Mouse (Mus musculus) stomach, postnatal 0 days (tissue): Measurements from ENCODE around the gene Bach2. TPM values are rescaled to one million over a fixed set of nuclear protein-coding genes. Genes with fewer than 3 reads are reported as not detected.

ENCODE experiments used
- ATAC-seq: fragments of 200-750 bp; cut with Nextera tagmentation; 2 replicates; pipeline ENCODE4 v1.8.0; 2017; ENCODE audit not compliant: low FRiP score, low TSS enrichment
- DNase-seq: peaks from one replicate; pipeline ENCODE4 v3.0.0-alpha.2; 2016; ENCODE audit warnings: low spot score
- H3K27ac ChIP-seq: fragments of 300-500 bp; sonication (generic); replicated peaks from 2 replicates; pipeline ENCODE4 v1.5.1; 2014; ENCODE audit warnings: mild to moderate bottlenecking, control low read depth
- H3K27me3 ChIP-seq: fragments of 300-500 bp; sonication (generic); 2 replicates; pipeline ENCODE4 v1.6.1; 2014; ENCODE audit warnings: low read length; ENCODE audit not compliant: control insufficient read depth, insufficient read depth
- H3K36me3 ChIP-seq: fragments of 300-500 bp; sonication (generic); 2 replicates; pipeline ENCODE4 v1.6.1; 2014; ENCODE audit warnings: low read length, mixed read lengths; ENCODE audit not compliant: control insufficient read depth, insufficient read depth
- H3K4me1 ChIP-seq: fragments of 300-500 bp; sonication (generic); replicated peaks from 2 replicates; pipeline ENCODE4 v1.6.1; 2014; ENCODE audit warnings: antibody characterized with exemption; ENCODE audit not compliant: control insufficient read depth, insufficient read depth
- H3K4me2 ChIP-seq: fragments of 300-500 bp; sonication (generic); replicated peaks from 2 replicates; pipeline ENCODE4 v1.6.1; 2014; ENCODE audit warnings: low read depth, mild to moderate bottlenecking, control low read depth, moderate library complexity
- H3K4me3 ChIP-seq: fragments of 300-500 bp; sonication (generic); 2 replicates; pipeline ENCODE4 v1.5.1; 2014; ENCODE audit warnings: low read depth, low read length, control low read depth
- H3K9ac ChIP-seq: fragments of 300-500 bp; sonication (generic); 2 replicates; pipeline ENCODE4 v1.6.1; 2014; ENCODE audit warnings: mild to moderate bottlenecking, low read length, control low read depth, mixed read lengths
- H3K9me3 ChIP-seq: fragments of 300-500 bp; sonication (generic); 2 replicates; pipeline ENCODE4 v1.6.1; 2016; ENCODE audit warnings: low read length; ENCODE audit not compliant: control insufficient read depth
- CTCF ChIP-seq: IDR thresholded peaks from 2 replicates; pipeline ENCODE4 v1.5.1; 2016; ENCODE audit warnings: antibody characterized with exemption, low read depth, mild to moderate bottlenecking, moderate library complexity
- EP300 ChIP-seq: optimal IDR thresholded peaks from 2 replicates; pipeline ENCODE3; 2016; ENCODE audit warnings: antibody characterized with exemption
- WGBS: fragments of 180-500 bp; shearing (Covaris S2); extraction: QIAGEN DNeasy Blood & Tissue Kit; methylation state at CpG from one replicate; pipeline ENCODE4 v1.1.7; 2014; 5-methylcytosine and 5-hydroxymethylcytosine counted together
- polyA plus RNA-seq: library from polyadenylated mRNA; unstranded; fragments of >200 nt; fragmentation: Nextera tagmentation; extraction: Ambion mirVana; gene quantifications from 2 replicates; pipeline ENCODE4 v1.2.1, GENCODE M21; 2015

Bach2 gene
- polyA plus RNA-seq, 1 experiment from 2014 or later, result 1.9 TPM

GRCm38 (mm10) chr4:32199156-32199555 lies 39.4 kb upstream of the Bach2 start:
- WGBS, result 74% methylated on average over 7 of the region's 7 CpGs
- no peak overlapping the region for H3K4me2 ChIP-seq
- DNase-seq (no peak), ATAC-seq (no peak)
- no peaks in the 10 kb centered on the region for H3K4me1 ChIP-seq
- TF ChIP-seq CTCF, result no peak
- no peak for TF ChIP-seq EP300
- no peaks in the 10 kb centered on the region for H3K36me3 ChIP-seq
- H3K27me3 ChIP-seq, result no peaks in the 10 kb centered on the region
- no peak overlapping the region for H3K4me3 ChIP-seq
- no peaks in the 10 kb centered on the region for H3K9me3 ChIP-seq
- H3K9ac ChIP-seq, result no peak overlapping the region
- peak overlapping the region; percentile 49 for H3K27ac ChIP-seq

- Histone ChIP-seq H3K4me3 (no peak overlapping the region), H3K4me2 (no peak overlapping the region), H3K4me1 (no peaks in the 10 kb centered on the region), H3K27me3 (no peaks in the 10 kb centered on the region), H3K9ac (no peak overlapping the region), H3K36me3 (no peaks in the 10 kb centered on the region), H3K27ac (no peak overlapping the region), H3K9me3 (no peaks in the 10 kb centered on the region)
- ATAC-seq (no peak), DNase-seq (no peak)
- 85% methylated on average over 8 of the region's 8 CpGs for WGBS
- no peak for TF ChIP-seq EP300
- TF ChIP-seq CTCF, result no peak
These were observed 37.5 kb upstream of the Bach2 start for GRCm38 (mm10) chr4:32201114-32201513.

- TF ChIP-seq CTCF (no peak), EP300 (no peak)
- DNase-seq (no peak), ATAC-seq (no peak)
- WGBS, result 89% methylated on average over 5 of the region's 5 CpGs
- Histone ChIP-seq H3K4me2 (no peak overlapping the region), H3K4me3 (no peak overlapping the region), H3K9ac (no peak overlapping the region), H3K36me3 (no peaks in the 10 kb centered on the region), H3K4me1 (no peaks in the 10 kb centered on the region), H3K27ac (no peak overlapping the region), H3K9me3 (no peaks in the 10 kb centered on the region), H3K27me3 (no peaks in the 10 kb centered on the region)
These were observed 36.2 kb upstream of the Bach2 start for GRCm38 (mm10) chr4:32202362-32202761.

GRCm38 (mm10) chr4:32204819-32205218 lies 33.8 kb upstream of the Bach2 start:
- DNase-seq (no peak), ATAC-seq (no peak)
- no peak overlapping the region for H3K4me3 ChIP-seq
- TF ChIP-seq CTCF (no peak), EP300 (no peak)
- H3K27me3 ChIP-seq, result no peaks in the 10 kb centered on the region
- H3K4me2 ChIP-seq, result no peak overlapping the region
- H3K36me3 ChIP-seq, result no peaks in the 10 kb centered on the region
- H3K4me1 ChIP-seq, result no peaks in the 10 kb centered on the region
- no peaks in the 10 kb centered on the region for H3K9me3 ChIP-seq
- H3K9ac ChIP-seq, result no peak overlapping the region
- whole genome bisulfite sequencing, result 56% methylated on average over 4 of the region's 4 CpGs
- no peak overlapping the region for H3K27ac ChIP-seq

- Histone ChIP-seq H3K4me1 (no peaks in the 10 kb centered on the region), H3K4me3 (no peak overlapping the region), H3K36me3 (no peaks in the 10 kb centered on the region), H3K9me3 (no peaks in the 10 kb centered on the region), H3K27me3 (no peaks in the 10 kb centered on the region), H3K4me2 (no peak overlapping the region), H3K27ac (no peak overlapping the region), H3K9ac (no peak overlapping the region)
- TF ChIP-seq EP300, result no peak
- TF ChIP-seq CTCF, result no peak
- ATAC-seq, result no peak
- 45% methylated on average over 2 of the region's 2 CpGs for WGBS
- no peak for DNase-seq
These were observed 32.8 kb upstream of the Bach2 start for GRCm38 (mm10) chr4:32205825-32206224.

- Histone ChIP-seq H3K9ac (no peak overlapping the region), H3K27me3 (no peaks in the 10 kb centered on the region), H3K4me2 (no peak overlapping the region), H3K4me1 (no peaks in the 10 kb centered on the region), H3K36me3 (no peaks in the 10 kb centered on the region), H3K27ac (no peak overlapping the region), H3K9me3 (no peaks in the 10 kb centered on the region), H3K4me3 (no peak overlapping the region)
- TF ChIP-seq EP300, result no peak
- no peak for TF ChIP-seq CTCF
- WGBS, result 75% methylated on average over 2 of the region's 2 CpGs
- DNase-seq (no peak), ATAC-seq (no peak)
These were observed 28.6 kb upstream of the Bach2 start for GRCm38 (mm10) chr4:32209995-32210394.
